In genomic region chr6:71788348-71788747, GRCm38 (mm10) we compare ENCODE assay signal across 24 mouse cellular contexts. TPM values are rescaled to one million over a fixed set of nuclear protein-coding genes. Genes with fewer than 3 reads are reported as not detected.
DNase-seq lines count a peak whose midpoint lies in the region; ATAC-seq and TF ChIP-seq lines count a peak whose summit lies in the region.
"Had no signal": no experiment of that assay in that cellular context is flagged by ENCODE, and none has a peak within 500 bp of the region (broad histone marks: within the 10 kb centered on the region; RNA-seq: fewer than 3 reads in every experiment).

No protein-coding gene starts in this region.

- peaks cover 18% of the 10 kb centered on the region for H3K36me3 ChIP-seq in heart, embryonic 10.5 days
- peaks cover 4% of the 10 kb centered on the region for H3K36me3 ChIP-seq in heart, embryonic 16.5 days (ENCODE audit: control insufficient read depth, insufficient read depth)
- H3K36me3 ChIP-seq in limb, embryonic 12.5 days = no peaks in the 10 kb centered on the region
- H3K36me3 ChIP-seq: embryonic facial prominence, embryonic 15.5 days; kidney, embryonic 15.5 days had no signal

- peak; percentile 81 for DNase-seq in heart, embryonic 10.5 days (ENCODE audit: low spot score)
- DNase-seq in heart, adult 11 months = no peak
- DNase-seq in heart, adult 18-20 months = no peak
- peak; percentile 57 for DNase-seq in 3T3-L1 (ENCODE audit: low read depth, low spot score)
- DNase-seq in kidney, postnatal 14 days = no peak
- no peak for DNase-seq in lung, adult 2 months
- DNase-seq: adrenal gland, adult 8-10 months; cerebellum, adult 8-10 months; cerebellum, postnatal 36 days; embryo, embryonic 11 days; gastrocnemius, adult 2 months; kidney, adult 11 months; kidney, postnatal 4 days; left cerebral cortex, postnatal 4 days; liver, postnatal 0 days; lung, postnatal 14 days had no signal

- peak; percentile 64; the same call in 1 of the 2 replicates for ATAC-seq in heart, embryonic 16.5 days (replicated peaks; ENCODE audit: extremely low read depth, insufficient read depth, low FRiP score)
- no peak for ATAC-seq in limb, embryonic 12.5 days (ENCODE audit: insufficient number of reproducible peaks, insufficient read depth, low FRiP score, low TSS enrichment, low read depth)
- ATAC-seq: forebrain, embryonic 14.5 days; liver, postnatal 0 days had no signal

- no peaks in the 10 kb centered on the region for H3K27me3 ChIP-seq in heart, embryonic 10.5 days (ENCODE audit: insufficient read depth, poor library complexity, severe bottlenecking)
- no peaks in the 10 kb centered on the region for H3K27me3 ChIP-seq in heart, embryonic 16.5 days (ENCODE audit: control insufficient read depth, insufficient read depth, low read length)
- H3K27me3 ChIP-seq in limb, embryonic 12.5 days = no peaks in the 10 kb centered on the region
- H3K27me3 ChIP-seq: embryonic facial prominence, embryonic 15.5 days; kidney, embryonic 15.5 days had no signal

- H3K9ac ChIP-seq in heart, embryonic 16.5 days (ENCODE audit: low read length) = no peak overlapping the region
- 0 out of 2 replicates have a peak overlapping the region, but pooled peaks have one; percentile 2 for H3K9ac ChIP-seq in limb, embryonic 12.5 days (replicated peaks)
- H3K9ac ChIP-seq: embryonic facial prominence, embryonic 15.5 days; kidney, embryonic 15.5 days; liver, postnatal 0 days had no signal

- no peaks in the 10 kb centered on the region for H3K9me3 ChIP-seq in heart, embryonic 10.5 days
- H3K9me3 ChIP-seq in heart, embryonic 16.5 days (replicated peaks; ENCODE audit: control insufficient read depth, low read length) = 0 out of 2 replicates have a peak, but pooled peaks cover 5% of the 10 kb centered on the region
- no peaks in the 10 kb centered on the region for H3K9me3 ChIP-seq in limb, embryonic 12.5 days
- H3K9me3 ChIP-seq: embryonic facial prominence, embryonic 15.5 days; hindbrain, embryonic 10.5 days; kidney, embryonic 15.5 days had no signal

- no peak overlapping the region for H3K4me3 ChIP-seq in heart, embryonic 10.5 days
- no peak overlapping the region for H3K4me3 ChIP-seq in heart, embryonic 16.5 days (ENCODE audit: low read length)
- H3K4me3 ChIP-seq in limb, embryonic 12.5 days (replicated peaks) = no peak overlapping the region
- H3K4me3 ChIP-seq in lung, adult 2 months (replicated peaks; ENCODE audit: extremely low read depth, low read depth, low read length) = no peak overlapping the region
- H3K4me3 ChIP-seq: embryonic facial prominence, embryonic 15.5 days; gastrocnemius, adult 2 months; hindbrain, embryonic 10.5 days; kidney, embryonic 15.5 days had no signal

- H3K4me2 ChIP-seq in heart, embryonic 16.5 days (ENCODE audit: low read depth, low read length) = no peak overlapping the region
- no peak overlapping the region for H3K4me2 ChIP-seq in limb, embryonic 12.5 days
- H3K4me2 ChIP-seq: embryonic facial prominence, embryonic 15.5 days; kidney, embryonic 15.5 days; liver, embryonic 11.5 days; midbrain, embryonic 11.5 days had no signal

- no peak for TF ChIP-seq POLR2A in lung, adult 2 months (IDR thresholded peaks at IDR 0.05; ENCODE audit: borderline replicate concordance, extremely low read depth, low read depth, low read length)

- H3K27ac ChIP-seq in heart, embryonic 10.5 days = peak overlapping the region; percentile 74
- 0 out of 2 replicates have a peak overlapping the region, but pooled peaks have one; percentile 7 for H3K27ac ChIP-seq in heart, embryonic 16.5 days (ENCODE audit: low read length)
- no peak overlapping the region for H3K27ac ChIP-seq in limb, embryonic 12.5 days
- H3K27ac ChIP-seq: embryonic facial prominence, embryonic 15.5 days; gastrocnemius, adult 2 months; hindbrain, embryonic 10.5 days; kidney, embryonic 15.5 days had no signal

- TF ChIP-seq CTCF in lung, adult 2 months (IDR thresholded peaks at IDR 0.05; ENCODE audit: insufficient read depth, low read length) = no peak

- 43% methylated on average over 9 of the region's 9 CpGs for WGBS in heart, embryonic 10.5 days
- 31% methylated on average over 9 of the region's 9 CpGs for whole genome bisulfite sequencing in heart, embryonic 16.5 days
- WGBS in limb, embryonic 12.5 days = 52% methylated on average over 9 of the region's 9 CpGs
- WGBS in lung, adult 2 months = 60% methylated on average over 9 of the region's 9 CpGs

- peaks cover 26% of the 10 kb centered on the region for H3K4me1 ChIP-seq in heart, embryonic 10.5 days
- peaks cover 12% of the 10 kb centered on the region for H3K4me1 ChIP-seq in heart, embryonic 16.5 days (ENCODE audit: control insufficient read depth, insufficient read depth, low read length)
- no peaks in the 10 kb centered on the region for H3K4me1 ChIP-seq in limb, embryonic 12.5 days (replicated peaks)
- H3K4me1 ChIP-seq in lung, adult 2 months (ENCODE audit: control insufficient read depth, insufficient read depth, low read length) = peaks cover 3% of the 10 kb centered on the region; the same call in 1 of the 2 replicates
- H3K4me1 ChIP-seq: embryonic facial prominence, embryonic 15.5 days; hindbrain, embryonic 10.5 days; kidney, embryonic 15.5 days had no signal

RNA-seq across cellular contexts. Expression of gene Mrpl35, which starts 38.4 kb away (rescaled TPM):
- polyA plus RNA-seq in heart, embryonic 10.5 days (2016; fragmentation: Nextera tagmentation; extraction: Ambion mirVana) = 64.7 and 68.8 TPM in 2 replicates
- 61.3 and 61.7 TPM in 2 replicates for polyA plus RNA-seq in heart, embryonic 16.5 days (2015; fragmentation: Nextera tagmentation; extraction: Ambion mirVana)
- 10 to 100 TPM; 54.7 to 55.6 TPM for total RNA-seq in heart, adult 18-20 months (2021)
- 58.0 and 62.6 TPM in 2 replicates for polyA plus RNA-seq in limb, embryonic 12.5 days (2016; fragmentation: Nextera tagmentation; extraction: Ambion mirVana)
- polyA plus RNA-seq in lung, adult 2 months (2012; rRNA removed) = 3.5 and 6.2 TPM in 2 replicates

RNA-seq across cellular contexts. Expression of gene Immt, which starts 42.8 kb away (rescaled TPM):
- polyA plus RNA-seq in heart, embryonic 10.5 days (2016; fragmentation: Nextera tagmentation; extraction: Ambion mirVana) = 271 and 337 TPM in 2 replicates
- 368 and 402 TPM in 2 replicates for polyA plus RNA-seq in heart, embryonic 16.5 days (2015; fragmentation: Nextera tagmentation; extraction: Ambion mirVana)
- total RNA-seq in heart, adult 18-20 months (2021) = 100 to 1,000 TPM; 644 to 655 TPM
- polyA plus RNA-seq in limb, embryonic 12.5 days (2016; fragmentation: Nextera tagmentation; extraction: Ambion mirVana) = 178 and 189 TPM in 2 replicates
- 26.4 and 33.5 TPM in 2 replicates for polyA plus RNA-seq in lung, adult 2 months (2012; rRNA removed)

Comparison
In these comparisons a context has a peak if more than half of its experiments do, and no peak if none do; other contexts are left out.
1. DNase-seq: peak in heart, embryonic 10.5 days (single experiment) and 3T3-L1 (single experiment); none in heart, adult 11 months (single experiment), heart, adult 18-20 months (0 of 2), kidney, postnatal 14 days (single experiment) and lung, adult 2 months (single experiment).